Mouse (Mus musculus) embryonic facial prominence, embryonic 11.5 days (tissue): ENCODE results near the gene Sobp. TPM values are rescaled to one million over a fixed set of nuclear protein-coding genes. Genes with fewer than 3 reads are reported as not detected.

ENCODE experiments used
- ATAC-seq: fragments of 200-750 bp; cut with Nextera tagmentation; replicated peaks from 2 replicates; pipeline ENCODE4 v1.8.0; 2017; ENCODE audit warnings: low read depth; ENCODE audit not compliant: insufficient number of reproducible peaks, low FRiP score, low TSS enrichment
- DNase-seq: peaks from one replicate; pipeline ENCODE4 v3.0.0-alpha.2; 2015; ENCODE audit warnings: low spot score
- H3K27ac ChIP-seq: fragments of 300-500 bp; sonication (generic); replicated peaks from 2 replicates; pipeline ENCODE4 v1.5.1; 2014; ENCODE audit warnings: mild to moderate bottlenecking, low read depth, low read length, control low read depth
- H3K27me3 ChIP-seq: fragments of 300-500 bp; sonication (generic); 2 replicates; pipeline ENCODE4 v1.6.1; 2014; ENCODE audit warnings: mild to moderate bottlenecking, low read length, moderate library complexity, mixed read lengths; ENCODE audit not compliant: control insufficient read depth, insufficient read depth
- H3K36me3 ChIP-seq: fragments of 300-500 bp; sonication (generic); replicated peaks from 2 replicates; pipeline ENCODE4 v1.6.1; 2014; ENCODE audit warnings: low read depth, mild to moderate bottlenecking, low read length, moderate library complexity, mixed read lengths; ENCODE audit not compliant: control insufficient read depth, insufficient read depth
- H3K4me1 ChIP-seq: fragments of 300-500 bp; sonication (generic); 2 replicates; pipeline ENCODE4 v1.6.1; 2014; ENCODE audit warnings: low read length, mixed read lengths; ENCODE audit not compliant: control insufficient read depth, insufficient read depth
- H3K4me2 ChIP-seq: fragments of 300-500 bp; sonication (generic); 2 replicates; pipeline ENCODE4 v1.6.1; 2014; ENCODE audit warnings: low read depth, mild to moderate bottlenecking, control low read depth, low read length, moderate library complexity
- H3K4me3 ChIP-seq: fragments of 300-500 bp; sonication (generic); 2 replicates; pipeline ENCODE4 v1.5.1; 2014; ENCODE audit warnings: low read depth, low read length, control low read depth
- H3K9ac ChIP-seq: fragments of 300-500 bp; sonication (generic); replicated peaks from 2 replicates; pipeline ENCODE4 v1.6.1; 2014; ENCODE audit warnings: mild to moderate bottlenecking, control low read depth, low read length
- H3K9me3 ChIP-seq: fragments of 300-500 bp; sonication (generic); replicated peaks from 2 replicates; pipeline ENCODE4 v1.6.1; 2016; ENCODE audit warnings: mild to moderate bottlenecking, low read length, inconsistent platforms, mixed read lengths; ENCODE audit not compliant: control insufficient read depth
- WGBS: fragments of 180-500 bp; shearing (Covaris S2); extraction: QIAGEN DNeasy Blood & Tissue Kit; methylation state at CpG from one replicate; pipeline ENCODE4 v1.1.7; 2014; 5-methylcytosine and 5-hydroxymethylcytosine counted together
- polyA plus RNA-seq: library from polyadenylated mRNA; unstranded; fragments of >200 nt; fragmentation: Nextera tagmentation; extraction: Ambion mirVana; gene quantifications from 2 replicates; pipeline ENCODE4 v1.2.1, GENCODE M21; 2014

The Sobp gene
- polyA plus RNA-seq, 1 experiment from 2014 or later = 5.3 TPM

DNA sequence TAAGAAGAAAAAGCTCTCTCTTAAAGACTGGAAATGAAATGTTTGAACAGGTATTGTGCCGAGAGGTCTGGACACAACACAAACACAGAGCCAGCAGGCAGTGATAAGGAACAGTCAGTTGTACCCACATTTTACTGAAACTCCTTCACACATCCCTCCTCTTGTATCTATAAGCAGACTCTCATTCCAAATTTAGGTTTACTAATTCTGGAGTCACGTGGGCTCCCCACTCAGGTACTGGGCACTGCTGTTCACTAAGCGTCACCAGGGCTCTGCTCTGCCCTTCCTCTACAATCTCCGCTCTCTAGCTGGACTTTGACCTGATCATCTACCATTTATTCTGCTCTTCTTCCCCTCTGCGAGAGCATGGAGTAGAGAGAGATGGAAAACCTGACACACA lies 15.4 kb downstream of the Sobp start:
- Histone ChIP-seq H3K36me3 (no peaks in the 10 kb centered on the region), H3K4me2 (no peak overlapping the region), H3K4me1 (peaks cover 5% of the 10 kb centered on the region; the same call in 1 of the 2 replicates), H3K9me3 (no peaks in the 10 kb centered on the region), H3K4me3 (no peak overlapping the region), H3K9ac (no peak overlapping the region), H3K27ac (no peak overlapping the region), H3K27me3 (no peaks in the 10 kb centered on the region)
- no peak for ATAC-seq
- DNase-seq = no peak
- WGBS = 85% methylated on average over 5 of the region's 5 CpGs

- Histone ChIP-seq H3K9me3 (no peaks in the 10 kb centered on the region), H3K9ac (peak overlapping the region; percentile 5; the same call in 1 of the 2 replicates), H3K27ac (peak overlapping the region; percentile 53), H3K4me3 (no peak overlapping the region), H3K36me3 (no peaks in the 10 kb centered on the region), H3K27me3 (no peaks in the 10 kb centered on the region), H3K4me1 (peaks cover 5% of the 10 kb centered on the region; the same call in 1 of the 2 replicates), H3K4me2 (peak overlapping the region; percentile 17; the same call in 1 of the 2 replicates)
- 11% methylated on average over 12 of the region's 12 CpGs for WGBS
- ATAC-seq = peak; percentile 73
- peak; percentile 92 for DNase-seq
Observed at GRCm38 (mm10) chr10:43155046-43155560, 19.2 kb downstream of the Sobp start.

DNA sequence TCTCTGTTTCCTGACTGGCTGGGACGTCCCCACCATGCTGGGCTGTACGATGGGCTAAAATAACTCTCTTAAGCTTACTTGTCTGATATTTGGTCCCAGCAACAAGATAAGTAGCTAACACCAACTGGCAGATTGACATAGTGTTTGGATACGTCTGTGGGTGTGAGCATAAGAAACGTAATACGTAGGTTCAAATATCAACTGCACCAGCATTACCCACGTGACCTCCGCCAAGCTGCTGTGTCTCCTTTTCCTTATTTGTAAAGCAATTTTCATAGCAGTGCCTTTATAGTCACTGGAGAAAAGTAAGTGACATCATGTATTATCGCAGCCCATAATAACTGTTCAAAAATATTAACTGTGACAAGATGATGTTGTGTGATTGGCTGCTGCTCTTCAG lies 21.7 kb downstream of the Sobp start:
- no peaks in the 10 kb centered on the region for H3K27me3 ChIP-seq
- no peaks in the 10 kb centered on the region for H3K36me3 ChIP-seq
- H3K9ac ChIP-seq = no peak overlapping the region
- peaks cover 5% of the 10 kb centered on the region; the same call in 1 of the 2 replicates for H3K4me1 ChIP-seq
- no peaks in the 10 kb centered on the region for H3K9me3 ChIP-seq
- H3K4me3 ChIP-seq = no peak overlapping the region
- no peak overlapping the region for H3K4me2 ChIP-seq
- DNase-seq (no peak), ATAC-seq (no peak)
- 68% methylated on average over 8 of the region's 8 CpGs for WGBS
- no peak overlapping the region for H3K27ac ChIP-seq

DNA sequence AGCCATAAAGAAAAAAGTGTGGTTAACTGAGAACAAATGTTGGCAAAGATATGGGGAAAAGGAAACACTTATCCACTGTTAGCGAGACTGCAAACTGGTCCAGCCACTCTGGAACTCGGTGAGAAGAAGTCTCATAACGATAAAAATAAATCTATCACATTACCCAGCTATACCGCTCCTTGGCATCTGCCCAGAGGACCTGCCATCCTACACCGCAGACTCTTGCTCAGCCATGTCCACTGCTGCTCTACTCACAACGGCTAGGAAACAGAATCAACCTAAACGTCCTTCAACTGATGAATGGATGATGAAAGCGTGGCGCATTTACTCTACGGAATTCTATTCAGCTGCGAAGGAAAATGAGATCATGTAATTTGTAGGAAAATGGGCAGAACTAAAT lies 25.9 kb downstream of the Sobp start:
- Histone ChIP-seq H3K36me3 (no peaks in the 10 kb centered on the region), H3K9ac (no peak overlapping the region), H3K4me3 (no peak overlapping the region), H3K4me2 (no peak overlapping the region), H3K27ac (no peak overlapping the region), H3K4me1 (no peaks in the 10 kb centered on the region; the same call in 1 of the 2 replicates), H3K27me3 (no peaks in the 10 kb centered on the region), H3K9me3 (no peaks in the 10 kb centered on the region)
- ATAC-seq (no peak), DNase-seq (no peak)
- 88% methylated on average over 11 of the region's 11 CpGs for WGBS

DNA sequence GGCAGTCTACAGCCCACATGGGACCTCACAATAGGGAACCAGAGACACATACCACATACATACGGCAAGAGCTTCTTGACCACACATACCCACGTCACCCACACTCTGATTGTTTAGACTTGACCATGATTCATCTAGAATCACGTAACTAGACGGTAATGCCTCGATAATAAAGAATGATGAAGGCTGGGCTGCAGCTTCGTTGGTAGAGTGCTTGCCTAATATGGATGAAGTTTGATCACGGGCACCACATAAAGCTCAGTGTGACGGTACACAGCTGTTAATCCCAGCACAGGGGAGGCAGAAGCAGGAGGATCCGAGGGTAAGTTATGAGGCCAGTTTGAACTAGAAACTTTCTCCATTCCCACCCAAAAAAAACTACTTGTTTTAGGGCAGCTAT lies 31.2 kb downstream of the Sobp start:
- Histone ChIP-seq H3K4me2 (no peak overlapping the region), H3K27ac (no peak overlapping the region), H3K9me3 (no peaks in the 10 kb centered on the region), H3K9ac (no peak overlapping the region), H3K27me3 (no peaks in the 10 kb centered on the region), H3K4me1 (no peaks in the 10 kb centered on the region), H3K36me3 (no peaks in the 10 kb centered on the region), H3K4me3 (no peak overlapping the region)
- 93% methylated on average over 9 of the region's 9 CpGs for WGBS
- ATAC-seq (no peak), DNase-seq (no peak)

DNA sequence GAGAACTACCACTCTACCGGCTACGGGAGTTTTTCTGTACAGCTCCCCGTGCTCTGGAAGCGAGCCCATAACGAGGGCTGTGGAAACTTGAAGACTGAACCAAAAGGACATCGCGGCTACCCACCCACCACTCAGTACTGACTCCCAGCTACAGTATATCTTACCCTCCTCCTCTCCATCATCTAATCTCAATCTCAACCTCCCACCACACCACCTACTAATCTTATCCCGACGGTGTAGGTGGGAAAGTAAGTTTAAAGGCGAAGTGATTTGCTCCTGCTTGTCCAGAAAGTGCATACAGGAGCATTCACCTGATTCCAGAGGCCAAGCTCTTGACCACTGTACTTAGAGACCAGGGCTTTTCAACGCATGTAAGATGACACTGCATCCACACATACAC lies 40.3 kb downstream of the Sobp start:
- H3K9ac ChIP-seq = no peak overlapping the region
- no peak overlapping the region for H3K4me3 ChIP-seq
- 84% methylated on average over 11 of the region's 11 CpGs for WGBS
- H3K27ac ChIP-seq = no peak overlapping the region
- no peaks in the 10 kb centered on the region for H3K9me3 ChIP-seq
- no peaks in the 10 kb centered on the region for H3K4me1 ChIP-seq
- H3K36me3 ChIP-seq = no peaks in the 10 kb centered on the region
- no peak for ATAC-seq
- no peak for DNase-seq
- no peaks in the 10 kb centered on the region for H3K27me3 ChIP-seq
- H3K4me2 ChIP-seq = no peak overlapping the region

GRCm38 (mm10) chr10:43128750-43129149 lies 45.6 kb downstream of the Sobp start:
- Histone ChIP-seq H3K4me1 (no peaks in the 10 kb centered on the region), H3K9ac (no peak overlapping the region), H3K4me3 (no peak overlapping the region), H3K9me3 (no peaks in the 10 kb centered on the region), H3K27ac (no peak overlapping the region), H3K36me3 (no peaks in the 10 kb centered on the region), H3K27me3 (no peaks in the 10 kb centered on the region), H3K4me2 (no peak overlapping the region)
- 69% methylated on average over 3 of the region's 3 CpGs for WGBS
- DNase-seq (no peak), ATAC-seq (no peak)

DNA sequence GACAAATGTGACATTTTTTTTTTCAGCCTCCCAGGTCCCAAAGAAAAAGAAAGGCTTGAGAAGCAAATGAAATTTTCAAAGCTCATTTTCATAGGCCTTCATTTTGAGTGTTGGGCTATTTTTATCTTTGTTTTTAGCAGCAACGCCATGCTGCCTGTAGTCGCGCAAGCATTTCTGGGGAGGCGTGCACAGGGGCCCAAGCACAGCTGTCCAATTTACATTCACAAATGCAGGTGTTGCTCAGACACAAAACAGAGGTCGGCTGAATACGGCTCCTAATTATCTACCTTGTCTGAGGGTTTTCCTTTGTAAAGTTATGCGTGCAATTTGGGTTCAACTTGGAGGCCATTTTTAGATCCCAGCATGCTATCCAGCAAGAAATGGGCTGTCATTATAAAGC lies 49.8 kb downstream of the Sobp start:
- H3K9ac ChIP-seq = no peak overlapping the region
- no peaks in the 10 kb centered on the region for H3K27me3 ChIP-seq
- ATAC-seq (no peak), DNase-seq (no peak)
- no peaks in the 10 kb centered on the region for H3K9me3 ChIP-seq
- no peak overlapping the region for H3K4me3 ChIP-seq
- H3K4me2 ChIP-seq = no peak overlapping the region
- 68% methylated on average over 7 of the region's 7 CpGs for WGBS
- H3K4me1 ChIP-seq = peaks cover 3% of the 10 kb centered on the region; the same call in 1 of the 2 replicates
- H3K27ac ChIP-seq = no peak overlapping the region
- no peaks in the 10 kb centered on the region for H3K36me3 ChIP-seq
